Mouse (Mus musculus): ENCODE measurements around the gene Anapc16.
"Not testable (repeated sequence)": the region's sequence is repeated elsewhere in the genome, so short reads cannot be mapped to it uniquely, and the experiment has no call there.

Anapc16 gene

GRCm38 (mm10) chr10:59997591-59997990, 5.3 kb downstream of the Anapc16 start:
- DNase-seq: no peak

- no peak for DNase-seq
Measured at GRCm38 (mm10) chr10:59995889-59996288, 7.0 kb downstream of the Anapc16 start.

- DNase-seq: not testable (repeated sequence)
Measured at GRCm38 (mm10) chr10:59993813-59994212, 9.1 kb downstream of the Anapc16 start.

- no peak for DNase-seq
Measured at GRCm38 (mm10) chr10:59992024-59992423, 10.9 kb downstream of the Anapc16 start.

DNA sequence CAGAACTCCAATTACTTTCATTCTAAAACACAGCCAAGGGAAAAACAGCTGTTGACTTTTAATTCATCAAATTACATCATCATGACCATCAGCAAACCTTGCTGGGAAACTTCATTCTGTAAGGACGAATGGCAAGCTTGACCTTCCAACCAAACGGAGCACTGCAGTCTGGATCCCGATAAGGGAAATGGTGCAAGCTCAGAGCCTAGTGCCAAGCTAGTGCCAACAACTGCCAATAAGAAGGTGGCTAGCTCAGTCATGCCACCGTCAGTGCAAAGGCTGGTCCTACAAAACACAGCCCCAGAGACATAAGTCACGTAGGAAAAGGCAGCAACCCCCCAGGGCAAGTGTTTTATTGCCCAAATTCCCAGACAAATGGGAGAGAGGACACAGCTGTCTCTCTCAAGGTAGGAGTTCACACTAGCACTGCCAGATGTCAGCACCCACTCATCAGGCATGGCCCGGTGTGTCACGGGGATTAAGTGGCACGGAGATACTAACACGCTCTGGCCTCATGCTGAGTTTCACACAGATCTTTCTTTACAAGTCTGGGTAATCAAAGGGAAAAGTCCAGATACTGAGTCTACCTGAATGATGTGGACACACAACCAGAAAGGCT, 11.6 kb downstream of the Anapc16 start:
- no peak for DNase-seq

DNA sequence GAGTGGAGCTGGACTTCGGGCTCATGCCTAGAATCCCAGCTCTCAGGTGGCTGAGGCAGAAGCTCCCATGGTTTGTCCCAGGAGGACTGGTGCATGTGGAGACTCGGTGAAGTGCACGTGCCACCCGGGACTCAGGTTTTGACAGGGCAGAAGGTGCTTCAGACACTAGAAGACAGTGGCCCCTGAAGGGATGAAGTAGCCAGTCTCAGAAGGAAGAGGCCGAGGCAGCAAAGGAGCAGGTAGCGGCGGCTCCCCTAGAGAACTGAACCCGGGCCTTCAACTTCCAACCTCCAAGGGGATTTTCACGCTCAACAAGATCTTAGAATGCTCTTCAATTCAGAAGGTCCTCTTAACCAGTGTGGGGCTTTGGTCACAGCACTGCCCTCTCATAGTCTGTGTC, 12.5 kb downstream of the Anapc16 start:
- DNase-seq: no peak

DNA sequence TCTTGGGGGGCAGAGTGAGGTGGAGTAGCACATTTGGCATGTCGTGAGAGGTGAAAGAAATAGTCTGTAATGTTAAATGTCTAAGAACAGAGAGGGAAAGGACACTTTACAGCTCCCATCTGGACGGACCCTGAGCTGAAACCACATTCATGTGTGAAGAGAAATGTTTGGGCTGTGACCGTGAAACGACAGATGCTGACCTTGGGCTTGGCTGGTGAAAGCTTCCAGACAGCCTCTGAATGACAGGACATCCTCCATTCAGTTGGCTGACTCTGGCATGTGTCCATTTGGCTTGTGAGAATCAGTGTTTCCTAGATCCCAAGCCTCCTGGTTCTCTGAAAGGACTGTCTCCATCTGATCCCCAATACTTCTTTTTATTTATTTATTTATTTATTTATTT, 14.9 kb downstream of the Anapc16 start:
- no peak for DNase-seq

DNA sequence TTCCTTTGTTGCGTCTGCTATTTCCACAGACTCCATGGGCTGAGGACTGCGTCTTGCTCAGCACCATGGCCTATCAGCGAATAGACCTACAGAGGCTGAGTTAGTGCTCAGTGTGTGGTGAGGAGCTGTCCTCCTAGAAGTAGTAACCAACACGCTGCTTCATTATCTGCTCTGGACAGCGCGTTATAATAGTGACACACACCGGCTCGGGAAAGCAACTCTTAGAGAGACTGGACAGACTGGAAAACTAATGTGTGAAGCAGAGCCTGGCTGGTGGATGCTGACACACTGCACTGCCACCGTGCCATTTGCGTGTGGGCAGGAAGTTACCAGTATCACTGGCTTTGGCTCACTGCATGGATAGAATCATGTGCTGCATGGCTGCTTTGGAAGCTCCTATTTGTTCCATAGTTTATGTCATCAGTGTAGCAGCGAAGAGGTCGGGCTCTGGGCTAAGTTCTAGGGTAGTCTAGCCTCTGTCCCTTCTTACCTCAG, 20.5 kb downstream of the Anapc16 start:
- DNase-seq: no peak

GRCm38 (mm10) chr10:59981792-59982191, 21.1 kb downstream of the Anapc16 start:
- DNase-seq: no peak

- no peak for DNase-seq
Measured at GRCm38 (mm10) chr10:59981336-59981735, 21.6 kb downstream of the Anapc16 start.

DNA sequence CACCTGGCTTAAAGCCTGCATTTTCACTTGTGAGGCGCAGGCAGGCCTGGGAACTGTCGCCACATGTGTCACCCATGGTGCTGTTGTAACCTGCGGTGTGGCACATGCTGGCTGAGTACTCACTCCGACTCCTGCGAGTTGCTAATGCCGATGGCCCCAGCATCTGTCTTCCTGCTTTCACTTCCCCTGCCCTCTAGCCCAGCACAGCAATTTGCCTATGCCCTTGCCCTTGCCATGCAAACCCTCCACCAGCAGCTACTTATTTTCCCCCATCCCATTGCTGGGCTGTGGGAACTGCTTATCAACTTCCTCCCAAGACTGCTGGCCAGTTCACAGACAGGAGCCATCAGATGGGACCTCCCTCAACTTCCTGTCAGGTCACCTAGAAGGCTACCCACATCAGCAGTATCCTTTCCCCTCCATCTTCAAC, 22.1 kb downstream of the Anapc16 start:
- DNase-seq: peak; percentile 31

DNA sequence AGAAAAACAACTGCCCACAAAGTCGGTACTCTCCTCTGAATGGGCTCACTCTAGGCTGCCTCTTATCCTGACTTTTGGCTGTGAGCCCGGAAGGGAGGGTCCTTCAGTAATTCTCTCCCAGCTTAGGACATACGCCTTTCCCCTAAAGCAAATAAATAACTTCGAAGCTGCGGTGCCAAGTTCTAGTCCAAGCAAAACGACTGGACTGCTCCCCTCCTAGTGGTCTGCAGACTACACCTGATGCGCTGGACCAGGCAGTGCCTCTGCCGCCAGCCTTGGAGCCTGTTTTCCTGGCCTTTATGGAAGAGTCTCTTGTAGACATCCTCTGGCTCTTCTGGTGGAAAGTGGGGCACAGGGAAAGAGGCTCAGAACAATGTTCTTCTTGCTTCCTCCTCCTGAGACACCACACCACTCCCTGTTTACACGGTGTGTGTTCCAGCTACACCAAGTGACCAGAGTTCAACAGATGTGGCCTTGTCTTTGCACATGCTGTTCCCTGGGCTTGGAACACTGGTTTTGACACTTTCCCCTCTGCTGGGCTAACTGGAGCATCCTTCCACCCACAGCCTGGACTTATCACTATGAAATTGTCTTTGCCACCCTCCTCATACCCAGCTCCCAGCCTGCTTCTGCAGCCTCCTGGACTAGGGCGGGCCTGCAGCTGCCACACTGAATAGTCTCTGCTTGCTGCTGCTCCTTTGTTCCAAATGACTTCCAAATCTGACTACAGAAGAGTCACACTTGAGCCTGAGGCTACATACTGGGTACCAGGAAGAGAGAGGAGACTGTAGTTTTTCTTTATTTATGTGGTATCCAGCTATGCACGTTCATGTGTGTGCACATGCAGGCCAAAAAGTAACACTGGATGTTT, 23.8 kb downstream of the Anapc16 start:
- DNase-seq: peak; percentile 81

- DNase-seq: no peak
Measured at GRCm38 (mm10) chr10:59978401-59978800, 24.5 kb downstream of the Anapc16 start.

GRCm38 (mm10) chr10:59977715-59978343, 25.1 kb downstream of the Anapc16 start:
- no peak for DNase-seq

DNA sequence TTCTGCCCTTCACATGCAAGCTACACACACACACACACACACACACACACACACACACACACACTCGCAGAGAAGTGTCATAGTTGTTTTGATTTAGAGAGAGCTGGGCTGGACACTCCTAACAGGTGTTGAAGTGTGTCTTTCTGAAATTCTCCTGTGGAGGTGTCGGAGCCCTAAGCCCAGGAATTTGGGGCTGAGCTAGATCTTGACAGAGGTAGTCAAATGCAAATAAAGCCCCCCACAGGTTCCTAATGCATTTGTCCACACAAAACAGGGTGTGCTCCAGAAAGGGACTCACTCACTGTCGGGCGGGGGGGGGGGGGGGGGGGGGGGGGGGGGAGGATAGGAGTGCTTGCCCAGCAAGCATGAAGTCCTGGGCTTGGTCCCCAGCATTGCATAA, 25.8 kb downstream of the Anapc16 start:
- DNase-seq: no peak

- DNase-seq: no peak
Measured at GRCm38 (mm10) chr10:59974786-59975185, 28.1 kb downstream of the Anapc16 start.

GRCm38 (mm10) chr10:59974191-59974664, 28.7 kb downstream of the Anapc16 start:
- DNase-seq: peak; percentile 82

GRCm38 (mm10) chr10:59973400-59973799, 29.5 kb downstream of the Anapc16 start:
- no peak for DNase-seq

GRCm38 (mm10) chr10:59972999-59973398, 29.9 kb downstream of the Anapc16 start:
- no peak for DNase-seq

GRCm38 (mm10) chr10:59972534-59972933, 30.4 kb downstream of the Anapc16 start:
- peak; percentile 75 for DNase-seq

DNA sequence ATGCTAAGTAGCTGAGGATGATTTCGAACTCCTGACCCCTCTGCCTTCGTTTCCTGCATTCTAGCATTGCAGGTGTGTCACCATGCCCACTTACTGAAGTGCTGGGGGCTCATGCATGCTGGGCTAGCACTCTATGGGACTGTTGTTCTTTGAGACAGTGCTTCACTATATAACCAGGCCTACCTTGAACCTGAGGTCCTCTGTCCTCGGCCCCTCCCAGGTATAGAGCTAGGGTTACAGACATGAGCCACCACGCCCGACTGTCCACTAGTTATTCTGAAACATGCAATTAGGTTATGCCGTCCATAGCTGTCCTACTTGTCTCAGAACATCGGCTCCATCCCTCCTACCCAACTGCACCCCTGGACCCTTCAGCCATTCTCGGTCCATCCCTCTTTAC, 31.1 kb downstream of the Anapc16 start:
- DNase-seq: no peak

- DNase-seq: no peak
Measured at GRCm38 (mm10) chr10:59970450-59971062, 32.4 kb downstream of the Anapc16 start.
